Mouse (Mus musculus): ENCODE measurements around the gene Cers6. TPM values are rescaled to one million over a fixed set of nuclear protein-coding genes. Genes with fewer than 3 reads are reported as not detected.

Cers6 gene
- polyA plus RNA-seq, 1 experiment: not detected

GRCm38 (mm10) chr2:69156283-69156682 lies 295.0 kb downstream of the Cers6 start:
- TF ChIP-seq CTCF (IDR thresholded peaks at IDR 0.05; ENCODE audit: insufficient read depth, low read depth, low read length): no peak
- no peak for TF ChIP-seq POLR2A (IDR thresholded peaks at IDR 0.05; ENCODE audit: insufficient read depth, low read depth, low read length)
- WGBS: 72% methylated on average over 7 of the region's 7 CpGs
- Histone ChIP-seq H3K27ac (ENCODE audit: insufficient read depth, low read depth, low read length) (no peak overlapping the region), H3K4me3 (ENCODE audit: insufficient read depth, low read depth, low read length) (no peak overlapping the region), H3K4me1 (ENCODE audit: control insufficient read depth, insufficient read depth, low read length) (no peaks in the 10 kb centered on the region)

DNA sequence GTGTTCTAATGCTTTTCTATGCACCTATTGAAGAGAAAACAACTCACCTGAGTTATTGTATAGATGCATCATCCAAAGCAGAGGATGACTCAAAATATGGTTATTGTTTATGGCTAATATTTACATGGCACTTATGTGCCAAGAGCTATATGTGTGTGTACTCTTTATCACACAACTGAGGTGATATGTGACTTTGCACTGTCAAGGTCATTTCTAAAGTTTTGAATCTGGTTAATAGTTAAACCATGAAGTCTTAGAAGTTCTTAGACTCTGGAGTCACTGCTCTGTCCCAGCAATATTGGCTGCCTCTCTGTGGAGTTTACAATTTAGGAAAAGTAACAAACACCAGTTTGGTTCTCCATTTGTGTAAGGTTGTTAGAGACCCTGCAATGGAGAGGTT lies 297.7 kb downstream of the Cers6 start:
- no peak for TF ChIP-seq CTCF (IDR thresholded peaks at IDR 0.05; ENCODE audit: insufficient read depth, low read depth, low read length)
- no peak for TF ChIP-seq POLR2A (IDR thresholded peaks at IDR 0.05; ENCODE audit: insufficient read depth, low read depth, low read length)
- H3K4me1 ChIP-seq (ENCODE audit: control insufficient read depth, insufficient read depth, low read length): no peaks in the 10 kb centered on the region
- no peak overlapping the region for H3K27ac ChIP-seq (ENCODE audit: insufficient read depth, low read depth, low read length)
- no peak overlapping the region for H3K4me3 ChIP-seq (ENCODE audit: insufficient read depth, low read depth, low read length)

Other genes with a start within 250 kb of the Cers6 start
- not detected in 2 replicates for gene 4932414N04Rik, start 205.0 kb upstream of the Cers6 start, polyA plus RNA-seq (2012; ENCODE audit: insufficient read depth, insufficient read length, low replicate concordance, missing spikeins)

Data from olfactory bulb, adult 2 months (tissue).